Mouse (Mus musculus) cerebellum, adult 11 months (tissue): Measurements from ENCODE around the gene Cgnl1.

ENCODE experiments used
- DNase-seq: peaks from one replicate; pipeline ENCODE4 v3.0.0; 2022

Cgnl1 gene

GRCm38 (mm10) chr9:71709199-71709598 lies 62.2 kb downstream of the Cgnl1 start:
- DNase-seq, result no peak

GRCm38 (mm10) chr9:71707989-71708388 lies 63.4 kb downstream of the Cgnl1 start:
- no peak for DNase-seq

GRCm38 (mm10) chr9:71704332-71705014 lies 66.9 kb downstream of the Cgnl1 start:
- no peak for DNase-seq

GRCm38 (mm10) chr9:71699087-71699486 lies 72.3 kb downstream of the Cgnl1 start:
- no peak for DNase-seq

- no peak for DNase-seq
Observed at GRCm38 (mm10) chr9:71698116-71698515, 73.3 kb downstream of the Cgnl1 start.

- DNase-seq, result no peak
Observed at GRCm38 (mm10) chr9:71697189-71697588, 74.2 kb downstream of the Cgnl1 start.

GRCm38 (mm10) chr9:71696762-71697161 lies 74.6 kb downstream of the Cgnl1 start:
- peak; percentile 41 for DNase-seq

GRCm38 (mm10) chr9:71695133-71695532 lies 76.3 kb downstream of the Cgnl1 start:
- DNase-seq, result no peak

GRCm38 (mm10) chr9:71694223-71694622 lies 77.2 kb downstream of the Cgnl1 start:
- no peak for DNase-seq

- DNase-seq, result no peak
Observed at GRCm38 (mm10) chr9:71693771-71694170, 77.6 kb downstream of the Cgnl1 start.

- no peak for DNase-seq
Observed at GRCm38 (mm10) chr9:71692165-71692564, 79.2 kb downstream of the Cgnl1 start.

GRCm38 (mm10) chr9:71689369-71690073 lies 81.9 kb downstream of the Cgnl1 start:
- DNase-seq, result no peak

GRCm38 (mm10) chr9:71686463-71686862 lies 84.9 kb downstream of the Cgnl1 start:
- no peak for DNase-seq

- no peak for DNase-seq
Observed at GRCm38 (mm10) chr9:71684772-71685171, 86.6 kb downstream of the Cgnl1 start.

GRCm38 (mm10) chr9:71680381-71680780 lies 91.0 kb downstream of the Cgnl1 start:
- DNase-seq, result no peak

- peak; percentile 17 for DNase-seq
Observed at GRCm38 (mm10) chr9:71679103-71679815, 92.1 kb downstream of the Cgnl1 start.

- DNase-seq, result no peak
Observed at GRCm38 (mm10) chr9:71676988-71677688, 94.3 kb downstream of the Cgnl1 start.

GRCm38 (mm10) chr9:71675799-71676414 lies 95.5 kb downstream of the Cgnl1 start:
- DNase-seq, result no peak

GRCm38 (mm10) chr9:71675216-71675615 lies 96.2 kb downstream of the Cgnl1 start:
- no peak for DNase-seq

GRCm38 (mm10) chr9:71674476-71674875 lies 96.9 kb downstream of the Cgnl1 start:
- DNase-seq, result no peak

GRCm38 (mm10) chr9:71672495-71672894 lies 98.9 kb downstream of the Cgnl1 start:
- DNase-seq, result no peak

- DNase-seq, result no peak
Observed at GRCm38 (mm10) chr9:71670677-71671076, 100.7 kb downstream of the Cgnl1 start.

- no peak for DNase-seq
Observed at GRCm38 (mm10) chr9:71667616-71668015, 103.8 kb downstream of the Cgnl1 start.
